In genomic region chr10:41291021-41291420, GRCm38 (mm10) we compare ENCODE assay signal across 22 mouse cellular contexts. TPM values are rescaled to one million over a fixed set of nuclear protein-coding genes. Genes with fewer than 3 reads are reported as not detected.
"Had no signal": no experiment of that assay in that cellular context is flagged by ENCODE, and none has a peak within 500 bp of the region (broad histone marks: within the 10 kb centered on the region; RNA-seq: fewer than 3 reads in every experiment).

No protein-coding gene starts in this region.

- H3K27ac ChIP-seq: midbrain, embryonic 10.5 days; midbrain, embryonic 12.5 days; neural tube, embryonic 13.5 days; neural tube, embryonic 15.5 days; stomach, embryonic 15.5 days; stomach, postnatal 0 days had no signal

- H3K27me3 ChIP-seq: midbrain, embryonic 12.5 days; neural tube, embryonic 13.5 days; neural tube, embryonic 15.5 days; stomach, embryonic 15.5 days had no signal

- DNase-seq: lung, adult 18-20 months; lung, embryonic 14.5 days; lung, postnatal 10 days; lung, postnatal 4 days; midbrain, embryonic 14.5 days; retina, postnatal 1 day; right cerebral cortex, adult 18-20 months; thymus, adult 2 months; thymus, postnatal 25 days; thymus, postnatal 4 days had no signal

- H3K9me3 ChIP-seq: midbrain, embryonic 10.5 days; midbrain, embryonic 12.5 days; neural tube, embryonic 13.5 days; neural tube, embryonic 15.5 days; stomach, embryonic 15.5 days had no signal

- H3K9ac ChIP-seq: lung, embryonic 14.5 days; midbrain, embryonic 12.5 days; neural tube, embryonic 13.5 days; neural tube, embryonic 15.5 days; stomach, embryonic 15.5 days had no signal

- ATAC-seq: midbrain, embryonic 16.5 days had no signal

- H3K36me3 ChIP-seq: midbrain, embryonic 10.5 days; midbrain, embryonic 12.5 days; neural tube, embryonic 13.5 days; neural tube, embryonic 15.5 days; stomach, embryonic 15.5 days had no signal

- H3K4me2 ChIP-seq: lung, embryonic 14.5 days; midbrain, embryonic 12.5 days; neural tube, embryonic 13.5 days; neural tube, embryonic 15.5 days; stomach, embryonic 15.5 days had no signal

- H3K4me3 ChIP-seq: midbrain, embryonic 10.5 days; midbrain, embryonic 12.5 days; myocyte; neural tube, embryonic 13.5 days; neural tube, embryonic 15.5 days; stomach, embryonic 15.5 days had no signal

RNA-seq across cellular contexts. Expression of gene Ak9, which starts 12.8 kb away (rescaled TPM):
- total RNA-seq: megakaryocyte-erythroid progenitor cell, adult 5-6 weeks had no signal
- polyA plus RNA-seq: lung, embryonic 14.5 days; midbrain, embryonic 12.5 days; myocyte; neural tube, embryonic 11.5 days; spleen, adult 2 months; stomach, postnatal 0 days; urinary bladder, adult 2 months had no signal
